Mouse (Mus musculus) heart, embryonic 12.5 days (tissue): ENCODE results near the gene Shank3. TPM values are rescaled to one million over a fixed set of nuclear protein-coding genes. Genes with fewer than 3 reads are reported as not detected.

Source experiments
- ATAC-seq: fragments of 200-750 bp; cut with Nextera tagmentation; 2 replicates; pipeline ENCODE4 v1.8.0; 2017; ENCODE audit warnings: moderate TSS enrichment, moderate library complexity; ENCODE audit not compliant: insufficient number of reproducible peaks, low FRiP score
- H3K27ac ChIP-seq: fragments of 300-500 bp; sonication (generic); 2 replicates; pipeline ENCODE4 v1.5.1; 2016; ENCODE audit warnings: mild to moderate bottlenecking, moderate library complexity; ENCODE audit not compliant: poor library complexity, severe bottlenecking
- H3K27me3 ChIP-seq: fragments of 300-500 bp; sonication (generic); replicated peaks from 2 replicates; pipeline ENCODE4 v1.6.1; 2016; ENCODE audit warnings: mild to moderate bottlenecking, moderate library complexity
- H3K36me3 ChIP-seq: fragments of 300-500 bp; sonication (generic); 2 replicates; pipeline ENCODE4 v1.6.1; 2016; ENCODE audit warnings: mild to moderate bottlenecking, moderate library complexity
- H3K4me1 ChIP-seq: fragments of 300-500 bp; sonication (generic); replicated peaks from 2 replicates; pipeline ENCODE4 v1.6.1; 2016; ENCODE audit warnings: mild to moderate bottlenecking
- H3K4me2 ChIP-seq: fragments of 300-500 bp; sonication (generic); 2 replicates; pipeline ENCODE4 v1.6.1; 2016; ENCODE audit warnings: mild to moderate bottlenecking, moderate library complexity
- H3K4me3 ChIP-seq: fragments of 300-500 bp; sonication (generic); 2 replicates; pipeline ENCODE4 v1.5.1; 2016; ENCODE audit warnings: mild to moderate bottlenecking
- H3K9ac ChIP-seq: fragments of 300-500 bp; sonication (generic); 2 replicates; pipeline ENCODE4 v1.6.1; 2016; ENCODE audit warnings: mild to moderate bottlenecking, moderate library complexity
- H3K9me3 ChIP-seq: fragments of 300-500 bp; sonication (generic); replicated peaks from 2 replicates; pipeline ENCODE4 v1.6.1; 2016; ENCODE audit warnings: mild to moderate bottlenecking, moderate library complexity
- WGBS: fragments of 180-500 bp; shearing (Covaris S2); methylation state at CpG from one replicate; pipeline ENCODE4 v1.1.7; 2016; 5-methylcytosine and 5-hydroxymethylcytosine counted together
- polyA plus RNA-seq: library from polyadenylated mRNA; unstranded; fragments of >200 nt; fragmentation: Nextera tagmentation; extraction: Ambion mirVana; gene quantifications from 2 replicates; pipeline ENCODE4 v1.2.1, GENCODE M21; 2016

Gene Shank3
- polyA plus RNA-seq, 1 experiment from 2014 or later, result 2.9 TPM

DNA sequence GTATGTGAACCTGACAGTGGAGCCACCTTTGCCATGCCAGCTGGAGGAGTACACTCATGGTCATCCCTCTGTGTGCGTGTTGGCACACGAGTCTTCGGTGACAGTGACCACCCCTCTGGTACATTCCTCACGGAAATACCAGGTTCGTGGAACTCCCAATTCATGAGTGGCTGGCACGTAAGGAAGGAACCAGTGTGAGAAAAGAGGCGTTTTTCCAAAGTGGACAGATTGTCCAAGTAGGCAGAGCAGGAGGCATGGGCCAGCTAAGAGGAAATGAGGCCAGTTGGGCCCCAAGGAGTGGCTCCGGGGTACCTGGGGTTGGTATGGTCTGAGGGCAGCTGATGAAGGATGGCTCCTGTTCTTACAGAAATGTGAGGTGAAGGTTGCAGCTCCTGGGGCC, 26.0 kb downstream of the Shank3 start:
- Histone ChIP-seq H3K9ac (no peak overlapping the region), H3K4me1 (peaks cover 10% of the 10 kb centered on the region), H3K36me3 (peaks cover 8% of the 10 kb centered on the region), H3K27ac (no peak overlapping the region), H3K4me2 (no peak overlapping the region), H3K27me3 (peaks cover 48% of the 10 kb centered on the region), H3K4me3 (no peak overlapping the region), H3K9me3 (no peaks in the 10 kb centered on the region)
- no peak for ATAC-seq
- WGBS, result 84% methylated on average over 8 of the region's 8 CpGs

DNA sequence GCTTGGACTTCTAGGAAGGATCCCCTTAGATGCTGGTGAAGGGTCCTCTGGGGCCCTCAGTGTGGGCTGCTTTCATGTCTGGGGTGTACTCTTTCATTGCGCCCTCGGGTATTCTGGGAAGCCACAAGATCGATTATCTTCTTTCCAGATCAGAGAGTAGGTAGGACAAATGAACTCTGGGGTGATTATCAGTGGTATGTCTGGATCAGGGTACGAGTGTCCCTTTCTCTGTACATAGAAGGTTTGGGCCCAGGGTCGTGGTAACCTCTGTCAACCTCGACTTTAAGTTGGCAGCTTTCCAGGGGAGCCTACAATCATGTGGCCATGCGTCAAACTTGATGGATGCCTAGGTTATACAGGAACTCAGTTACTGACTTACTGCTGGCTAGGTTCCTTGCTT, 26.5 kb downstream of the Shank3 start:
- Histone ChIP-seq H3K9ac (no peak overlapping the region), H3K36me3 (peaks cover 6% of the 10 kb centered on the region; the same call in 1 of the 2 replicates), H3K27ac (no peak overlapping the region), H3K27me3 (peaks cover 51% of the 10 kb centered on the region), H3K4me3 (no peak overlapping the region), H3K4me1 (peaks cover 10% of the 10 kb centered on the region), H3K9me3 (no peaks in the 10 kb centered on the region), H3K4me2 (no peak overlapping the region)
- ATAC-seq, result no peak
- 61% methylated on average over 7 of the region's 7 CpGs for WGBS

DNA sequence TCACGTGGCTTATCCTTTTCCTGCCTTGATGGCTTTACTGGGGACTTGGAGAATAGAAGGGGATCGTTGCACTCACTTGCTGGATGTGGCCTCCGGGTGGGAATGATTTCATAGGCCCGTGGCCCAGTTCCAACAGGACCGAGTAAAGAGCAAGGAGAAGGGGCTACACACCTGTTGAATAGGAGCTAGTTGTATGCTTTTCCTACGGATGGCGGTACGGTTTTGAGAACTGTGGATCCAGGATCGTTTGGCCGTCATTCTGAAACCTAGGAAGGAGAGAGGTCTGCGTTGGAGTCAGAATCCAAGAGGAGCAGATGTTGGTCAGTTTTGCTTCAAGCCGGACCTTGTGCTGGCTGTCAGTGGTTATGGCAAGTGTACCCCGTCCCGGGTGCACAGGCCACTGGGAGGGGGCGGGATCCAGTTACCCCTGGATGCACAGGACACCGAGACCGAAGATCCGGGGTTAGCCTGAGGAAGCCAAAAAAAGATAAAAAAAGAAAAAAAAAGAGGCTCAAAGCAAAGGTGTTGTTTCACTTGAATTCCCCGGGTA, 27.4 kb downstream of the Shank3 start:
- Histone ChIP-seq H3K27me3 (peaks cover 51% of the 10 kb centered on the region), H3K4me2 (no peak overlapping the region), H3K36me3 (peaks cover 7% of the 10 kb centered on the region; the same call in 1 of the 2 replicates), H3K4me1 (peaks cover 10% of the 10 kb centered on the region), H3K4me3 (no peak overlapping the region), H3K9me3 (no peaks in the 10 kb centered on the region), H3K27ac (no peak overlapping the region), H3K9ac (no peak overlapping the region)
- no peak for ATAC-seq
- WGBS, result 85% methylated on average over 19 of the region's 19 CpGs

DNA sequence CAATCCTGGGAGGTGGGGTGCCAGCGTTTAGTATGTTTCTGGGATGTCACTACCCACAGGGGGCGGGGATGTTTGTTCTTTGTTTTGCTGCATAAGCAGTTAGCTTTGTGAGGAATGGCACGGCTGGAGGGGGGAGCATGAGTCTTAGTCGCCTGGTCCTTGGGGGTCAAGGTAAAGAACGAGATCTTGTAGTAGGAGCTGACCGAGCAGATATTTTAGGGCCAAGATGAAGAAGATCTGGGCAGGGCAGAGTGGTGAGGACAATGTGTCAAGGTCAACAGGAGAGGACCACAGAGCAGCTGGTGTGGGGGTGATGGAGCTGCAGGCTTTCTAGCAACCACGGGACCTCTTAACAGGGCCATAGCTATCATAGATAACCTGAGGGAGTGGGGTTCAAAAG, 28.0 kb downstream of the Shank3 start:
- Histone ChIP-seq H3K9ac (no peak overlapping the region), H3K9me3 (no peaks in the 10 kb centered on the region), H3K27ac (no peak overlapping the region), H3K4me3 (no peak overlapping the region), H3K27me3 (peaks cover 51% of the 10 kb centered on the region), H3K36me3 (0 out of 2 replicates have a peak, but pooled peaks cover 13% of the 10 kb centered on the region), H3K4me2 (no peak overlapping the region), H3K4me1 (peaks cover 10% of the 10 kb centered on the region)
- 78% methylated on average over 7 of the region's 7 CpGs for WGBS
- ATAC-seq, result no peak

DNA sequence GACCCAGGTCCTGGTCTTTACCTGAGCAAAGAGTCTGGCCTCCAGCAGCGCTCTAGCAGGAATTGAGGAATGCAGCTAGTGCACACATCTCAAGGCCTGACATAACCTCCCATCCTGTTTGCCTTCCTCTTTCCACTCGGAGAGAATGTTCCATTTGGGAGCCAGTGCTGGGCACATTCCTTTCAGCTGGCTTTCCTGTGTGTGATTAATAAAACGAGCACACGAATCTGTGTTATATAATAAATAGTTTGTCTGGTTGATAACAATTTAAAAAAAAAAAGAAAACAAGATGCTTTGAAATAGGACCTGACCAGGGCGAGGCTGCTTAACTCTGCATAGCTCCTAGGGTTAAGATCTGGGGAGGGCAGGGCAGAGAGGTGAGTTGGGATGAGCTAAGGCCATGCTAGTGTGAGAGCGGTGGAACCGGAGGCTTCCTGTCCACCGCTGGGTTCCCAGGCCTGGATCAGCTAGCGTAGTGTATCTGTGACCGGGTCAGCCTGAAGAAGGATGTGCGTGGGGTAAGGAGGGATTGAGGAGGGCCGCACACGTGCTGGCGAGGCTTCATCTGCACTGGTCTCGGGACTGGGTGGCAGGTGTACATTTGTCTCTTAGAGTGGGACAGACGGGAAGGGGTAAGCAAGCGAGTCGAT, 28.9 kb downstream of the Shank3 start:
- Histone ChIP-seq H3K4me2 (no peak overlapping the region), H3K4me1 (peaks cover 10% of the 10 kb centered on the region), H3K36me3 (0 out of 2 replicates have a peak, but pooled peaks cover 19% of the 10 kb centered on the region), H3K27me3 (peaks cover 51% of the 10 kb centered on the region), H3K27ac (no peak overlapping the region), H3K4me3 (no peak overlapping the region), H3K9me3 (no peaks in the 10 kb centered on the region), H3K9ac (no peak overlapping the region)
- WGBS, result 81% methylated on average over 18 of the region's 18 CpGs
- no peak for ATAC-seq

DNA sequence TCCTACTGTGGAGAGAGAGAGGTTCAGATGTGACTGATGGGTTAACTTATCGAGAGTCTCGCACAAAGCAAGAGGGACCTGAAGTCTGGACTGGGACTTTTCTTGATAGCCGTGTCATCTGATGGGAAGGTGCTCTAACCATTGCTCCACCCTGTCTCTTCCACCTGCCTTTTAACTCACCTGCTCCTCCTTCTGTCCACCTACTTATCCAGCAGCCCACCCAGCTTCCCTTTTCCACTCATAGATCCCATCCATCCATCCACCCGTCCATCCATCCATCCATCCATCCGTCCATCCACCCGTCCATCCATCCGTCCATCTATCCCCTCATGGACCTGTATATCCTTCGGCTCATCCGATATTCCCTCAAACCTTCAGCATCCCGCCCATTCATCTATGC, 29.5 kb downstream of the Shank3 start:
- ATAC-seq, result no peak
- H3K4me3 ChIP-seq, result no peak overlapping the region
- WGBS, result 86% methylated on average over 10 of the region's 10 CpGs
- H3K9me3 ChIP-seq, result no peaks in the 10 kb centered on the region
- H3K36me3 ChIP-seq, result 0 out of 2 replicates have a peak, but pooled peaks cover 19% of the 10 kb centered on the region
- H3K9ac ChIP-seq, result no peak overlapping the region
- H3K27ac ChIP-seq, result no peak overlapping the region
- H3K27me3 ChIP-seq, result peaks cover 52% of the 10 kb centered on the region
- no peak overlapping the region for H3K4me2 ChIP-seq
- peaks cover 8% of the 10 kb centered on the region for H3K4me1 ChIP-seq

DNA sequence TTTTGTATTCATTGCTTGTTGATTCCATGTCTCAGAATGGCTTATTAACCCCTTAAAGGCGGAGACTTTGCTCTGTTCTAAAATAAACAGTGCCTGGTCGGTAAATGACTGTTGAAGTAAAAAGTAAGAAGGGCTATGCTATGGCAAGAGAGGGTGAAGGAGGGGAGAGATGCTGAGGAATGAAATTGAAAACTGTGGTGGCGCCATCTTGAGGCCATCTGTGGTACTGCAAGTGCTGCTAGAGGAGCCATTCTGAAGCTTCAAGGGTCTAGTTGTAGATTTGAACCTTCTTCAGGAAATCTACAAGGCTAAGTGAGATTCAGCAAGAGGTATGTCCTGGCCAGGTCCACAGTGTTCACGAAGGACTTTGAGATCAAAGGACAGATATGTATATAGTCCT, 30.9 kb downstream of the Shank3 start:
- peaks cover 3% of the 10 kb centered on the region; the same call in 1 of the 2 replicates for H3K4me1 ChIP-seq
- ATAC-seq, result no peak
- H3K9ac ChIP-seq, result no peak overlapping the region
- H3K4me3 ChIP-seq, result no peak overlapping the region
- no peak overlapping the region for H3K4me2 ChIP-seq
- H3K27ac ChIP-seq, result no peak overlapping the region
- 0 out of 2 replicates have a peak, but pooled peaks cover 20% of the 10 kb centered on the region for H3K36me3 ChIP-seq
- WGBS, result 12% methylated on average over 4 of the region's 4 CpGs
- no peaks in the 10 kb centered on the region for H3K9me3 ChIP-seq
- peaks cover 38% of the 10 kb centered on the region for H3K27me3 ChIP-seq

DNA sequence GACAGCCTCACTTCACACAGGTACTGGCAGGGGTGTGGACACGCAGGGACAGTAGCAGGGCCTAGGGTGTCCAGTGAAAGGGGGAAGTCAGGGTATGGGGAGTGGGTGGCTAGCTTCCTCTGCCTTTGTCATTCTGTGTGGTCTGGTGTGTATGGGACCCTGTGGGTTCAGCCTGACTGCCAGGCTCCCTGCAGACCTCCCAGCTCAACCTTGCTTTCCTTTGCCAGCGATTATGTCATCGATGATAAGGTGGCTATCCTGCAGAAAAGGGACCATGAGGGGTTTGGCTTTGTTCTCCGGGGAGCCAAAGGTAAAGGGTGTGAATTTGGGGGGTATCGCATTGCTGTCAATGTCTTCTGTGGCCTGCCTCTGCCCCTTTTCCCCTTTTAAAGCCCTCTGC, 32.0 kb downstream of the Shank3 start:
- no peak for ATAC-seq
- H3K27me3 ChIP-seq, result peaks cover 33% of the 10 kb centered on the region

DNA sequence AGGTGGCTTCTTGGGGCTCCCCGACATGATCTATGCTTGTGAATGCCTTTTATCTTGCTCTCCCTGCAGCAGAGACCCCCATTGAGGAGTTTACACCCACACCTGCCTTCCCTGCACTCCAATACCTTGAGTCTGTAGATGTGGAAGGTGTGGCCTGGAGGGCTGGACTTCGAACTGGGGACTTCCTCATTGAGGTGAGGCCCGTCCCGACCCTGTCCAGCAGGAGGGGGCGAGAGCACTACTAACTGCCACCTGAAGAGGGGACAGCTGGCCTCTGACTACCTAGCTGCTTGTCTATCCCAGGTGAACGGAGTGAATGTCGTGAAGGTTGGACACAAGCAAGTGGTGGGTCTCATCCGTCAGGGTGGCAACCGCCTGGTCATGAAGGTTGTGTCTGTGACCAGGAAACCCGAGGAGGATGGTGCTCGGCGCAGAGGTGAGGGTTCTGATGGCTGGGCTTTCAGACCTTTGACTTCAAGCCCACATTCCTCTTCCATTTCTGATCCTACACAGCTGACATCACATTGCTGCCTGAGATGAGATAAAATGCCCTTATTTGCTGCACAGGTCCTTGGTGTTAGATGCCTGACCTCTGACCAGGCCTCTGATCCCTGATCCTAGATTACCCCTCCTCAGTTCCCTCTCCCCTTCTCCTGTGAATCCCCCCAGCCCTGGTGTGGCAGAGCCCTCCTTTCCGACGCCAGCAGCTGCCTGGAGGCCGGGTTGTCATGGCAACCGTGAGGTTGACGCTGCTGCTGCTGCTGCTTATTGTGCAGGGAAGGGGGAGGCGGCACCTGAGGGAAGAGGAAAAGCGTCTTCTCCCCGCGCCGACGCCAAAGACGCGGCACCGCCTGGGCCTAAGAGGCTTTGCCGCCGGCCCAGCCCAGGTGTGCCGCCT, 32.9 kb downstream of the Shank3 start:
- no peak for ATAC-seq
- Histone ChIP-seq H3K4me3 (no peak overlapping the region), H3K9me3 (no peaks in the 10 kb centered on the region), H3K27ac (no peak overlapping the region), H3K9ac (no peak overlapping the region), H3K4me1 (peaks cover 3% of the 10 kb centered on the region; the same call in 1 of the 2 replicates), H3K4me2 (peak overlapping the region; percentile 27; the same call in 1 of the 2 replicates), H3K36me3 (0 out of 2 replicates have a peak, but pooled peaks cover 19% of the 10 kb centered on the region), H3K27me3 (peaks cover 33% of the 10 kb centered on the region)
- 41% methylated on average over 29 of the region's 29 CpGs for WGBS

More for the DNA sequence above, 32.0 kb downstream of the Shank3 start:
- Histone ChIP-seq H3K4me1 (peaks cover 3% of the 10 kb centered on the region; the same call in 1 of the 2 replicates), H3K36me3 (0 out of 2 replicates have a peak, but pooled peaks cover 19% of the 10 kb centered on the region), H3K4me2 (no peak overlapping the region), H3K27ac (no peak overlapping the region), H3K4me3 (no peak overlapping the region), H3K9me3 (no peaks in the 10 kb centered on the region), H3K9ac (no peak overlapping the region)
- WGBS, result 80% methylated on average over 5 of the region's 5 CpGs

DNA sequence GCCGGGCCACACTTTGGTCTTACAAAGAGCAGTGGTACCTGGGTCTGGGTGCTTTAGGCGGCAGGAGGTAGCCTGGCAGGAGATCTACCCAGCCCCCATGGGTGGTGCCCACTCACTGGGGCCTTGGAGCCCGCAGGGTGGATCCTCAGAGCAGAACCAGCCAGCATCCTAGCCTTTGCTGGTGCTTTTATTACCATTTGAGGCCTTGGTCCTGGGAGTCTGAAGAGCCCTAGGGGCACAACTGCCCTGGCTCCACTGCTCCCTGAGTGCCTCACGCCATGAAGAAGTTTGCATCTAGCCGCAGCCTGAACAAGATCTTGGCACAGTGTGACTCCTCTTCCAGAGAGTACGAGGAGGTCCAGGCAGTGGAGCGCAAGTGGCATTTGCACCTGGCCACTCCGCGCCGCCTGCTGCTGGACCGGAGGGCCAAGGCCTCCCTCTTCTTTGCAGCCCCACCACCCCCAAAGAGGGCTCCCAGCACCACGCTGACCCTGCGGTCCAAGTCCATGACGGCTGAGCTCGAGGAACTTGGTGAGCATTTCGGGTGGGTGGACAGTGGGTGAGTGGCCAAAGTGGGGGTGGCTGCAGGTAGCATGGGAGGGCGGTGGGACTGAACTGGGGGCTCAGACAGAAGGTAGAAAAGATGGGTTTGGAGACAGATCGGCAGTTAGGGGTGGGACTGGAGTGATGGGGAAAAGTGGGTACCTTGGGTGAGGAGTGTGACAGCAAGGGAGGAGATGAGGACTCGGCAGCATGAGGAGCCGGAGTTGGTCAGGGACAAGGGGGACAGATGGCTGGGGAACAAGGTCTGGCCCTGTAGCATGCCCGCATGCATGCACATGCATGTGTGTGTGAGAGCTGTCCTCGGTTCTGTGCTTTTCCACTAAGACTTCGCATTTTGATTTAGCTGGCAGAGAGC, 33.8 kb downstream of the Shank3 start:
- 77% methylated on average over 23 of the region's 23 CpGs for WGBS
- no peak overlapping the region for H3K9ac ChIP-seq
- no peak for ATAC-seq

More for the DNA sequence above, 33.8 kb downstream of the Shank3 start:
- Histone ChIP-seq H3K9me3 (no peaks in the 10 kb centered on the region), H3K4me2 (peak overlapping the region; percentile 27; the same call in 1 of the 2 replicates), H3K4me3 (no peak overlapping the region), H3K36me3 (0 out of 2 replicates have a peak, but pooled peaks cover 21% of the 10 kb centered on the region), H3K4me1 (no peaks in the 10 kb centered on the region), H3K27ac (no peak overlapping the region), H3K27me3 (peaks cover 33% of the 10 kb centered on the region)
